Mouse (Mus musculus) left cerebral cortex, adult 9 months (tissue): Measurements from ENCODE around the gene Chpf2.
A peak's percentile ranks its signal among the peaks of the same experiment; 100 is the strongest.

Experiments used
- DNase-seq, 2 experiments: peaks; one replicate each; pipeline ENCODE4 v3.0.0; 2022; ENCODE audit warnings: low spot score in 2 of 2

The Chpf2 gene

GRCm38 (mm10) chr5:24591268-24591721 is 4.8 kb downstream of the Chpf2 start:
- DNase-seq: no peak

- DNase-seq: no peak
Measured at GRCm38 (mm10) chr5:24591796-24592470, 5.4 kb downstream of the Chpf2 start.

- DNase-seq: no peak
Measured at GRCm38 (mm10) chr5:24592471-24593160, 6.1 kb downstream of the Chpf2 start.

- DNase-seq: no peak
Measured at GRCm38 (mm10) chr5:24593230-24593629, 6.7 kb downstream of the Chpf2 start.

GRCm38 (mm10) chr5:24593928-24594327 is 7.4 kb downstream of the Chpf2 start:
- DNase-seq: no peak

GRCm38 (mm10) chr5:24594346-24594745 is 7.8 kb downstream of the Chpf2 start:
- DNase-seq: no peak

GRCm38 (mm10) chr5:24595261-24595660 is 8.7 kb downstream of the Chpf2 start:
- no peak for DNase-seq

- DNase-seq: peak in 1 of 2 experiments; percentile 29
Measured at GRCm38 (mm10) chr5:24595786-24596380, 9.3 kb downstream of the Chpf2 start.

- DNase-seq: peak; percentile 76 to 78
Measured at GRCm38 (mm10) chr5:24596519-24597171, 10.1 kb downstream of the Chpf2 start.

GRCm38 (mm10) chr5:24597221-24597728 is 10.7 kb downstream of the Chpf2 start:
- peak in 1 of 2 experiments; percentile 88 for DNase-seq

- DNase-seq: peak in 1 of 2 experiments; percentile 33
Measured at GRCm38 (mm10) chr5:24597901-24598569, 11.5 kb downstream of the Chpf2 start.

- DNase-seq: no peak
Measured at GRCm38 (mm10) chr5:24598570-24599006, 12.0 kb downstream of the Chpf2 start.

- no peak for DNase-seq
Measured at GRCm38 (mm10) chr5:24599137-24599536, 12.6 kb downstream of the Chpf2 start.

- no peak for DNase-seq
Measured at GRCm38 (mm10) chr5:24600236-24600635, 13.7 kb downstream of the Chpf2 start.

GRCm38 (mm10) chr5:24601071-24601835 is 14.7 kb downstream of the Chpf2 start:
- no peak for DNase-seq

- DNase-seq: peak in 1 of 2 experiments; percentile 40
Measured at GRCm38 (mm10) chr5:24601911-24602750, 15.6 kb downstream of the Chpf2 start.

GRCm38 (mm10) chr5:24602751-24603343 is 16.3 kb downstream of the Chpf2 start:
- DNase-seq: peak in 1 of 2 experiments; percentile 65

- no peak for DNase-seq
Measured at GRCm38 (mm10) chr5:24603431-24604010, 17.0 kb downstream of the Chpf2 start.
